Mouse (Mus musculus) lung, embryonic 14.5 days (tissue): ENCODE results near the gene Swap70. TPM values are rescaled to one million over a fixed set of nuclear protein-coding genes. Genes with fewer than 3 reads are reported as not detected.

Source experiments
- ATAC-seq: fragments of 200-750 bp; cut with Nextera tagmentation; 2 replicates; pipeline ENCODE4 v1.8.0; 2017; ENCODE audit warnings: mild to moderate bottlenecking, moderate TSS enrichment, moderate library complexity; ENCODE audit not compliant: insufficient read depth
- DNase-seq: peaks from one replicate; pipeline ENCODE4 v3.0.0-alpha.2; 2015
- H3K27ac ChIP-seq: fragments of 300-500 bp; sonication (generic); 2 replicates; pipeline ENCODE4 v1.5.1; 2014; ENCODE audit warnings: low read depth, mild to moderate bottlenecking, moderate library complexity
- H3K27me3 ChIP-seq: fragments of 300-500 bp; sonication (generic); 2 replicates; pipeline ENCODE4 v1.6.1; 2014; ENCODE audit warnings: low read length, control low read depth; ENCODE audit not compliant: insufficient read depth
- H3K36me3 ChIP-seq: fragments of 300-500 bp; sonication (generic); 2 replicates; pipeline ENCODE4 v1.6.1; 2014; ENCODE audit warnings: control low read depth; ENCODE audit not compliant: insufficient read depth
- H3K4me1 ChIP-seq: fragments of 300-500 bp; sonication (generic); 2 replicates; pipeline ENCODE4 v1.6.1; 2014; ENCODE audit warnings: antibody characterized with exemption, control low read depth; ENCODE audit not compliant: insufficient read depth
- H3K4me2 ChIP-seq: fragments of 300-500 bp; sonication (generic); 2 replicates; pipeline ENCODE4 v1.6.1; 2014; ENCODE audit warnings: mild to moderate bottlenecking
- H3K4me3 ChIP-seq: fragments of 300-500 bp; sonication (generic); 2 replicates; pipeline ENCODE4 v1.5.1; 2014; ENCODE audit warnings: low read depth, low read length
- H3K9ac ChIP-seq: fragments of 300-500 bp; sonication (generic); 2 replicates; pipeline ENCODE4 v1.6.1; 2014
- H3K9me3 ChIP-seq: fragments of 300-500 bp; sonication (generic); 2 replicates; pipeline ENCODE4 v1.6.1; 2016; ENCODE audit warnings: low read depth, low read length, control low read depth
- CTCF ChIP-seq: IDR thresholded peaks from 2 replicates; pipeline ENCODE4 v1.5.1; 2016; ENCODE audit warnings: antibody characterized with exemption, low read depth
- WGBS: fragments of 180-500 bp; shearing (Covaris S2); extraction: QIAGEN DNeasy Blood & Tissue Kit; methylation state at CpG from one replicate; pipeline ENCODE4 v1.1.7; 2014; 5-methylcytosine and 5-hydroxymethylcytosine counted together
- polyA plus RNA-seq: library from polyadenylated mRNA; unstranded; fragments of >200 nt; fragmentation: Nextera tagmentation; extraction: Ambion mirVana; gene quantifications from 2 replicates; pipeline ENCODE4 v1.2.1, GENCODE M21; 2014

Gene Swap70
- polyA plus RNA-seq, 1 experiment from 2014 or later, result 35.4 TPM

- no peaks in the 10 kb centered on the region for H3K36me3 ChIP-seq
Observed at GRCm38 (mm10) chr7:110298739-110299410, 77.4 kb downstream of the Swap70 start.

DNA sequence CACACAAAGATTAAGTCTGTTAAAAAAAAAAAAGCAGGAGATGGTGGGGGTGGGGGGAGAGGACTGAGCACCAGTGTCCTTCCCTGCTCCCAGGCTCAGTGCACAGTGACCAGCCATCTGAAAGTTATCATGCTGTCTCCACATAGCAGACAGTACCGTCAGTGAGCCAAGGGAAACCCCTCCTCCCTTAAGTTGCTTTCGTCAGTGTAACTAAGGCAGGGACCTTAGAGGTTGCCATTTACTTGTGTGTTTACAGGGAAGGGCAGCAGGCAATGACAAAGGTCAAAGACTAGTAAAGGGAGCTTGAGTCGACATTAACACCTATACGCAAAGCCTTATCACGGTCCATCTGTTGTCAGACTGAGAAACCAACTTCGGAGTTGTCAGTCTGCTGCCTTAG is 81.4 kb downstream of the Swap70 start:
- no peak for TF ChIP-seq CTCF
- H3K36me3 ChIP-seq, result peaks cover 5% of the 10 kb centered on the region
- H3K4me1 ChIP-seq, result no peaks in the 10 kb centered on the region
- H3K27me3 ChIP-seq, result no peaks in the 10 kb centered on the region
- no peak overlapping the region for H3K9ac ChIP-seq
- H3K27ac ChIP-seq, result no peak overlapping the region
- H3K9me3 ChIP-seq, result no peaks in the 10 kb centered on the region
- ATAC-seq (no peak), DNase-seq (no peak)
- 54% methylated on average over 6 of the region's 6 CpGs for WGBS
- no peak overlapping the region for H3K4me2 ChIP-seq
- H3K4me3 ChIP-seq, result no peak overlapping the region

More at GRCm38 (mm10) chr7:110298739-110299410, 77.4 kb downstream of the Swap70 start:
- WGBS, result 84% methylated on average over 17 of the region's 17 CpGs
- Histone ChIP-seq H3K9me3 (no peaks in the 10 kb centered on the region), H3K27ac (no peak overlapping the region), H3K27me3 (no peaks in the 10 kb centered on the region), H3K4me3 (no peak overlapping the region), H3K4me1 (peaks cover 12% of the 10 kb centered on the region), H3K4me2 (no peak overlapping the region), H3K9ac (no peak overlapping the region)
- TF ChIP-seq CTCF, result no peak
- no peak for DNase-seq
- ATAC-seq, result no peak

DNA sequence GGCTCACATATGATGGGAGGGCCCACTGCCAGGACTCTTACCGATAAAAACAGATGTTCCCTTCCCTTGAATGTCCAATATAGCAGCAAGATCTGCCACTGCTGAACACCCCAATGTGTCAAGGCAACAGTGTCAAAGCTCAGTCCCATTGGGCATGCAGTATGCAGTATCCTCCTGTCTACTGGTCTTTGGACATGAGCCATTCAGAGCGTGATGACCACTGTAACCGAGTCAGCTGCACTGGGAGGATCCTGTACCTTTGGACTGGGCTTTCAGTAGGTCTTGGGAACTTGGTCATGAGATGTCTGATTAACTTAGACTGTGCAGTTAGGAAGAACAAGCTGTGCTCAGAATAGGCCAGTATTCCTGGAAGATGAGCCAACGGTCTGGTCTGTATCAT is 84.0 kb downstream of the Swap70 start:
- Histone ChIP-seq H3K4me1 (no peaks in the 10 kb centered on the region), H3K27ac (no peak overlapping the region), H3K36me3 (peaks cover 26% of the 10 kb centered on the region), H3K9ac (no peak overlapping the region), H3K4me3 (no peak overlapping the region), H3K27me3 (no peaks in the 10 kb centered on the region), H3K4me2 (no peak overlapping the region), H3K9me3 (no peaks in the 10 kb centered on the region)
- no peak for DNase-seq
- TF ChIP-seq CTCF, result no peak
- no peak for ATAC-seq
- WGBS, result 86% methylated on average over 4 of the region's 4 CpGs

- no peak for ATAC-seq
- Histone ChIP-seq H3K36me3 (peaks cover 28% of the 10 kb centered on the region), H3K27ac (no peak overlapping the region)
Observed at GRCm38 (mm10) chr7:110306281-110306680, 84.8 kb downstream of the Swap70 start.

DNA sequence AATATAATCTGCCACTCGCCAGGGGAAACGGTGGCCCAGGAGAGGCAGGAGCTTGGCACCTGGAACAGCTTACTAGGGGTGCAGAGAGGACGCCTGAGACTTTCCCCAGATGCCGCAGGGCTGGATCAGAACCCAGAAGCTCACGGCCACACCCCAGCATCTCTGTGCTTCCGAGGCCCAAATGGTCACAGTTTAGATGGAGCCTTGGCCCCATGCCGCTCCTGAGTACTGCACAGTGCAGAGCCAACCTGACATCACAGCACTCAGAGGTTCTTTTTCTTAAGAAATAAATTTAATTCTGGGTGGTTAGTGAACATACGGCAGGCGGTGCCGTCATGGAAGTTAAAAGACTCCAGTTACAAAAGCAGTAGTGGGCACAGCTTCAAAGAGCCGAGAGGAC is 86.2 kb downstream of the Swap70 start:
- Histone ChIP-seq H3K4me1 (no peaks in the 10 kb centered on the region), H3K27me3 (no peaks in the 10 kb centered on the region), H3K9ac (no peak overlapping the region), H3K9me3 (no peaks in the 10 kb centered on the region), H3K4me3 (no peak overlapping the region), H3K4me2 (no peak overlapping the region), H3K27ac (no peak overlapping the region), H3K36me3 (peaks cover 42% of the 10 kb centered on the region)
- ATAC-seq (no peak), DNase-seq (no peak)
- TF ChIP-seq CTCF, result no peak
- 84% methylated on average over 11 of the region's 11 CpGs for WGBS

More at GRCm38 (mm10) chr7:110306281-110306680, 84.8 kb downstream of the Swap70 start:
- no peaks in the 10 kb centered on the region for H3K9me3 ChIP-seq
- no peaks in the 10 kb centered on the region for H3K27me3 ChIP-seq
- no peak for DNase-seq
- no peak overlapping the region for H3K9ac ChIP-seq
- WGBS, result 62% methylated on average over 5 of the region's 5 CpGs
- H3K4me1 ChIP-seq, result no peaks in the 10 kb centered on the region
- no peak overlapping the region for H3K4me2 ChIP-seq
- TF ChIP-seq CTCF, result no peak
- no peak overlapping the region for H3K4me3 ChIP-seq

DNA sequence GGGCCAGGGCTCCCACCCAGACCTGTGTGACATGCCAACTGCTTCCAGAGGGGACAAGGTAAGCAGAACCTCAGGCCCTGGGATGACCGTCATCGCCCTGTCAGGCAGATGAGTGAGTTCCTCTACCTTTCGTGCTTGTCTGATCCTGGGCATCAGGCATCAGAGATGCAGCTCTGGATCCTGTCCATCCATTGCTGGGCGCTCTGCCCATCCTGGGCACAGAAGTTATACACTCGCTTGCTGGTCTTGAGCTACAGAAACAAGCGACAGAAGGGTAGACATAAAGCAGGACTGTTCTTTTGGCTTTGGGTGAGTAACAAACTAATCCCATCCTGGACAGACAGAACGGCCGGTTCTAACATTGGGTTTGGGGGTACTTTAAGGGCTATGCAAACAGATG is 87.7 kb downstream of the Swap70 start:
- peaks cover 53% of the 10 kb centered on the region for H3K36me3 ChIP-seq
- no peak for TF ChIP-seq CTCF
- H3K4me3 ChIP-seq, result no peak overlapping the region
- H3K4me1 ChIP-seq, result no peaks in the 10 kb centered on the region
- WGBS, result 89% methylated on average over 8 of the region's 8 CpGs
- no peaks in the 10 kb centered on the region for H3K9me3 ChIP-seq
- no peaks in the 10 kb centered on the region for H3K27me3 ChIP-seq
- DNase-seq (no peak), ATAC-seq (no peak)
- H3K27ac ChIP-seq, result no peak overlapping the region
- H3K4me2 ChIP-seq, result no peak overlapping the region
- no peak overlapping the region for H3K9ac ChIP-seq

- H3K4me3 ChIP-seq, result no peak overlapping the region
- no peak overlapping the region for H3K9ac ChIP-seq
- peaks cover 69% of the 10 kb centered on the region for H3K36me3 ChIP-seq
- ATAC-seq (no peak), DNase-seq (no peak)
- H3K9me3 ChIP-seq, result 0 out of 2 replicates have a peak, but pooled peaks cover 4% of the 10 kb centered on the region
- H3K4me1 ChIP-seq, result no peaks in the 10 kb centered on the region
- no peak overlapping the region for H3K27ac ChIP-seq
- no peak overlapping the region for H3K4me2 ChIP-seq
- H3K27me3 ChIP-seq, result no peaks in the 10 kb centered on the region
- no peak for TF ChIP-seq CTCF
- WGBS, result 87% methylated on average over 9 of the region's 9 CpGs
Observed at GRCm38 (mm10) chr7:110313392-110314055, 92.0 kb downstream of the Swap70 start.
